Comparison of ENCODE assay signal across 15 mouse cellular contexts in genomic region chr11:6774656-6775055, GRCm38 (mm10).
DNase-seq lines count a peak whose midpoint lies in the region; ATAC-seq and TF ChIP-seq lines count a peak whose summit lies in the region.
"Had no signal": no experiment of that assay in that cellular context is flagged by ENCODE, and none has a peak within 500 bp of the region (broad histone marks: within the 10 kb centered on the region; RNA-seq: fewer than 3 reads in every experiment).

No protein-coding gene starts in this region.

- peak; percentile 4 to 11 for DNase-seq in spleen, postnatal 4 days (ENCODE audit: low spot score in 2 of 2)
- no peak for DNase-seq in spleen, adult 12 weeks (ENCODE audit: low spot score)
- DNase-seq in hindlimb bud, embryonic 11.5 days (ENCODE audit: extremely low spot score, low read depth, low spot score) = peak; percentile 31
- no peak for DNase-seq in layer of hippocampus, adult 8-10 months (ENCODE audit: low spot score in 2 of 2)
- no peak for DNase-seq in lung, postnatal 36 days
- DNase-seq: cerebellum, adult 2 months; lung, postnatal 4 days; right cerebral cortex, postnatal 25 days; thymus, postnatal 4 days had no signal

- TF ChIP-seq CTCF in intestine, postnatal 0 days (IDR thresholded peaks at IDR 0.05; ENCODE audit: low read depth) = no peak

- H3K36me3 ChIP-seq in intestine, embryonic 15.5 days = no peaks in the 10 kb centered on the region
- H3K36me3 ChIP-seq in intestine, postnatal 0 days (ENCODE audit: control insufficient read depth, insufficient read depth) = no peaks in the 10 kb centered on the region
- H3K36me3 ChIP-seq: embryonic facial prominence, embryonic 13.5 days; liver, embryonic 12.5 days had no signal

- H3K9me3 ChIP-seq in intestine, embryonic 15.5 days = no peaks in the 10 kb centered on the region
- H3K9me3 ChIP-seq in intestine, postnatal 0 days (ENCODE audit: control insufficient read depth) = no peaks in the 10 kb centered on the region
- H3K9me3 ChIP-seq: embryonic facial prominence, embryonic 13.5 days; liver, embryonic 12.5 days had no signal

- 23% methylated on average over 4 of the region's 4 CpGs for WGBS in intestine, embryonic 15.5 days
- WGBS in intestine, postnatal 0 days = 37% methylated on average over 4 of the region's 4 CpGs

- no peak overlapping the region; the same call in 1 of the 2 replicates for H3K27ac ChIP-seq in intestine, embryonic 15.5 days
- H3K27ac ChIP-seq in intestine, postnatal 0 days (ENCODE audit: low read depth, low read length) = no peak overlapping the region
- H3K27ac ChIP-seq: embryonic facial prominence, embryonic 13.5 days; layer of hippocampus, adult 2 months; liver, embryonic 12.5 days had no signal

- no peak overlapping the region for H3K4me2 ChIP-seq in intestine, embryonic 15.5 days (replicated peaks)
- no peak overlapping the region for H3K4me2 ChIP-seq in intestine, postnatal 0 days (replicated peaks; ENCODE audit: low read depth)
- H3K4me2 ChIP-seq: embryonic facial prominence, embryonic 13.5 days; liver, embryonic 12.5 days had no signal

- H3K9ac ChIP-seq in intestine, embryonic 15.5 days = no peak overlapping the region
- H3K9ac ChIP-seq in intestine, postnatal 0 days (ENCODE audit: low read depth, low read length) = no peak overlapping the region
- H3K9ac ChIP-seq: embryonic facial prominence, embryonic 13.5 days; liver, embryonic 12.5 days had no signal

- H3K4me3 ChIP-seq in intestine, embryonic 15.5 days (replicated peaks) = no peak overlapping the region
- no peak overlapping the region for H3K4me3 ChIP-seq in intestine, postnatal 0 days (ENCODE audit: low read depth, low read length)
- H3K4me3 ChIP-seq: embryonic facial prominence, embryonic 13.5 days; layer of hippocampus, adult 2 months; liver, embryonic 12.5 days; myocyte had no signal

- no peaks in the 10 kb centered on the region for H3K27me3 ChIP-seq in intestine, embryonic 15.5 days (replicated peaks)
- H3K27me3 ChIP-seq in intestine, postnatal 0 days (replicated peaks; ENCODE audit: control insufficient read depth, insufficient read depth, low read length) = no peaks in the 10 kb centered on the region
- H3K27me3 ChIP-seq: embryonic facial prominence, embryonic 13.5 days; liver, embryonic 12.5 days had no signal

- ATAC-seq in intestine, embryonic 15.5 days = 0 out of 2 replicates have a peak, but pooled peaks have one; percentile 30
- ATAC-seq in intestine, postnatal 0 days = no peak
- ATAC-seq: liver, embryonic 12.5 days had no signal

- H3K4me1 ChIP-seq in intestine, embryonic 15.5 days (replicated peaks) = peaks cover 7% of the 10 kb centered on the region; the same call in 1 of the 2 replicates
- no peaks in the 10 kb centered on the region for H3K4me1 ChIP-seq in intestine, postnatal 0 days (replicated peaks; ENCODE audit: control insufficient read depth, insufficient read depth, low read length)
- H3K4me1 ChIP-seq: embryonic facial prominence, embryonic 13.5 days; liver, embryonic 12.5 days had no signal

Comparison
In these comparisons a context has a peak if more than half of its experiments do, and no peak if none do; other contexts are left out.
1. DNase-seq: peak in spleen, postnatal 4 days (2 of 2) and hindlimb bud, embryonic 11.5 days (single experiment); none in spleen, adult 12 weeks (single experiment), layer of hippocampus, adult 8-10 months (0 of 2) and lung, postnatal 36 days (single experiment).